Mouse (Mus musculus) MEL (cell line): Measurements from ENCODE around the gene Lama5.

Experiments used
- BHLHE40 ChIP-seq: IDR thresholded peaks from 2 replicates; pipeline ENCODE4 v1.6.1; 2012; ENCODE audit warnings: low read depth, mild to moderate bottlenecking, inconsistent platforms, low read length, improper control_type of control experiment, borderline replicate concordance
- CTCF ChIP-seq, 3 experiments: IDR thresholded peaks in 2 of 3; conservative IDR thresholded peaks in 1 of 3; 2 replicates each; pipeline ENCODE4 v1.5.1; 2011 to 2012; ENCODE audit warnings: low read length in 3 of 3, low read depth in 2 of 3, mild to moderate bottlenecking in 2 of 3, improper control_type of control experiment in 1 of 3, inconsistent platforms in 1 of 3, mixed read lengths in 1 of 3, moderate library complexity in 1 of 3; ENCODE audit not compliant: control insufficient read depth in 1 of 3, insufficient read depth in 1 of 3, poor library complexity in 1 of 3, severe bottlenecking in 1 of 3
- SIN3A ChIP-seq: IDR thresholded peaks from 2 replicates; pipeline ENCODE4 v1.6.1; 2012; ENCODE audit warnings: low read length, improper control_type of control experiment, inconsistent platforms

- TF ChIP-seq SIN3A (no peak), CTCF (IDR thresholded peaks at IDR 0.05 in 2 of 3, conservative IDR thresholded peaks at IDR 0.05 in 1 of 3; ENCODE audit: control insufficient read depth in 1 of 3, insufficient read depth in 1 of 3, low read depth in 2 of 3, low read length in 3 of 3, poor library complexity in 1 of 3, severe bottlenecking in 1 of 3) (no peak), BHLHE40 (no peak)
Measured at GRCm38 (mm10) chr2:180270537-180271255, 45.0 kb upstream of the Lama5 start.
